Mouse (Mus musculus) forebrain, postnatal 0 days (tissue): ENCODE measurements at regions not wholly inside any gene's neighbourhood (a gene's known extent, or its start where the extent isn't known, plus 50 kb on each side); places are given as distances from the start of the nearest gene placed in this dataset.

Experiments used
- ATAC-seq: fragments of 200-750 bp; cut with Nextera tagmentation; 2 replicates; pipeline ENCODE4 v1.8.0; 2017; ENCODE audit warnings: mild to moderate bottlenecking, moderate library complexity
- DNase-seq: peaks from one replicate; pipeline ENCODE4 v3.0.0-alpha.2; 2015
- H3K27ac ChIP-seq: fragments of 300-500 bp; sonication (generic); 2 replicates; pipeline ENCODE4 v1.5.1; 2014; ENCODE audit warnings: low read depth, mild to moderate bottlenecking, antibody characterized with exemption, low read length, moderate library complexity, mixed read lengths
- H3K27me3 ChIP-seq: fragments of 300-500 bp; sonication (generic); 2 replicates; pipeline ENCODE4 v1.6.1; 2014; ENCODE audit warnings: mild to moderate bottlenecking, low read length, mixed read lengths; ENCODE audit not compliant: insufficient read depth
- H3K36me3 ChIP-seq: fragments of 300-500 bp; sonication (generic); 2 replicates; pipeline ENCODE4 v1.6.1; 2014; ENCODE audit warnings: mild to moderate bottlenecking, moderate library complexity; ENCODE audit not compliant: insufficient read depth
- H3K4me1 ChIP-seq: fragments of 300-500 bp; sonication (generic); 2 replicates; pipeline ENCODE4 v1.6.1; 2014; ENCODE audit warnings: antibody characterized with exemption; ENCODE audit not compliant: insufficient read depth
- H3K4me2 ChIP-seq: fragments of 300-500 bp; sonication (generic); 2 replicates; pipeline ENCODE4 v1.6.1; 2014; ENCODE audit warnings: low read depth, mild to moderate bottlenecking, moderate library complexity
- H3K4me3 ChIP-seq: fragments of 300-500 bp; sonication (generic); 2 replicates; pipeline ENCODE4 v1.5.1; 2014; ENCODE audit warnings: low read depth, low read length, mixed read lengths
- H3K9ac ChIP-seq: fragments of 300-500 bp; sonication (generic); 2 replicates; pipeline ENCODE4 v1.6.1; 2014; ENCODE audit warnings: mild to moderate bottlenecking
- H3K9me3 ChIP-seq: fragments of 300-500 bp; sonication (generic); 2 replicates; pipeline ENCODE4 v1.6.1; 2016; ENCODE audit warnings: low read length
- CTCF ChIP-seq: sonication (generic); IDR thresholded peaks from 2 replicates; pipeline ENCODE4 v1.5.1; 2016; ENCODE audit warnings: antibody characterized with exemption, control low read depth, low read depth
- WGBS: fragments of 180-500 bp; shearing (Covaris S2); extraction: QIAGEN DNeasy Blood & Tissue Kit; methylation state at CpG from one replicate; pipeline ENCODE4 v1.1.7; 2014; 5-methylcytosine and 5-hydroxymethylcytosine counted together

DNA sequence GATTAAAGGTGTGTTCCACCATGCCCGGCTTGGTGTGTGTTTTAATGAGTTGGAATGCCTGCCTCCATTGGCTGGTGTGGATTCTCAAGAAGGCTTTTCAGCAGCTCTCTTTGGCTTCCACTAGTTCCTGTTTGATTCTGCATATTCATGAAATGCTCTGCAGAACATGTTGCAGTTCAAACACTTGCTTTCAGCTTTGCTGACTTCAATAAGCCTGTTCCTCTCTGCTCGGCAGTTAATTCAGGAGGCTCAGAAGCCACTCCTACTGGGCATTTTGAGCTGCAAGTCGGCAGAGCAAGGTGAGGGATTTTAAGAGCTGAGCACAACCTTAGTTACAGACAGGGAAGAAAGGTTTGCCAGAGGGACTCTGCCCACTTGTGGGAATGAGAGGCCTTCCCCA is 153.1 kb upstream of the Ercc4 start:
- Histone ChIP-seq H3K4me2 (no peak overlapping the region), H3K4me3 (no peak overlapping the region), H3K36me3 (no peaks in the 10 kb centered on the region), H3K9me3 (no peaks in the 10 kb centered on the region), H3K4me1 (no peaks in the 10 kb centered on the region), H3K27me3 (no peaks in the 10 kb centered on the region), H3K27ac (peak overlapping the region; percentile 77), H3K9ac (no peak overlapping the region)
- TF ChIP-seq CTCF: no peak; the same call in 1 of the 2 replicates
- 34% methylated on average over 3 of the region's 3 CpGs for WGBS
- ATAC-seq (peak; percentile 50; the same call in 1 of the 2 replicates), DNase-seq (peak; percentile 49)

DNA sequence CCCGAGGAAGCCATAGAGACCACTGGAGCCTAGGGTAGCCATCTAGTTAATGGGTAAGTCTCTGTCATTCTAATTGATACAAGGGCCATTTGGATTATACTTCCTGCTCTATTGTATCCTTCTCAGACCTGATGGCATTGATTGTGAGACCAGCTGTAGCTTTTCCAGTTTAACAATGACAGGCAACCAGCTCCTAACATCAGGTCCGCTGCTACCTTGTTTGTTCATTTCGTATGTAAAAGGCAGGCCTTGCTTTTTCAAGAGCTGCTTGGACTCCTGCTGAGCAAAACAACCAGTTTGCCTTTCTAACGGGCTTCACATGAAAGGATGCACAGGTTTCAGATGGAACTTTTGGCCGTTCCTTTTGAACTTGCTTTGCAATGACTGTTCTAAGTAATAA is 148.6 kb upstream of the Ercc4 start:
- H3K27me3 ChIP-seq: no peaks in the 10 kb centered on the region
- H3K27ac ChIP-seq: no peak overlapping the region
- no peak for DNase-seq
- ATAC-seq: no peak
- no peak for TF ChIP-seq CTCF
- H3K4me1 ChIP-seq: no peaks in the 10 kb centered on the region
- no peaks in the 10 kb centered on the region for H3K36me3 ChIP-seq
- H3K4me3 ChIP-seq: no peak overlapping the region
- no peak overlapping the region for H3K9ac ChIP-seq
- 23% methylated on average over 5 of the region's 5 CpGs for WGBS
- H3K9me3 ChIP-seq: no peaks in the 10 kb centered on the region
- no peak overlapping the region for H3K4me2 ChIP-seq

DNA sequence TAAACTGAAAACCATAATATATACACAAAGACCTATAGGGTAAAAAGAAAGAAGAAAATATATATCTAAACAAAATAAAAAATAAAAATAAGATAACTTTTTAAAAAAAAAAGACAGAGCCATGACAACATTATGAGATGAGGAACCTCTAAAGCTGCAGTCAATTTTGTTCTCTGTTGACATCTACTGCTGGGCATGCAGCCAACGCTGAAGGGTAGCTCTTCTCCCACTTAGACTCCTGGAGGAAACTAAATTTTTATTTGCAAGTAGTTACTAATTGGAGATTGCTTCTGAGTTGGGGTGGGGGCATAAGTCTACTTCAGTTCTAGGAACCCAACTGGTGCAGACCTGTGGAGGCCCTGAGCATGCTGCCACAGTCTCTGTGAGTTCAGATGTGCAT is 126.8 kb upstream of the Ercc4 start:
- no peak for TF ChIP-seq CTCF
- ATAC-seq (no peak), DNase-seq (peak; percentile 4)
- Histone ChIP-seq H3K9me3 (no peaks in the 10 kb centered on the region), H3K27me3 (no peaks in the 10 kb centered on the region), H3K27ac (no peak overlapping the region), H3K36me3 (no peaks in the 10 kb centered on the region), H3K4me1 (no peaks in the 10 kb centered on the region), H3K9ac (no peak overlapping the region), H3K4me3 (no peak overlapping the region), H3K4me2 (no peak overlapping the region)
- WGBS: 85% methylated on average over 1 of the region's 1 CpGs

DNA sequence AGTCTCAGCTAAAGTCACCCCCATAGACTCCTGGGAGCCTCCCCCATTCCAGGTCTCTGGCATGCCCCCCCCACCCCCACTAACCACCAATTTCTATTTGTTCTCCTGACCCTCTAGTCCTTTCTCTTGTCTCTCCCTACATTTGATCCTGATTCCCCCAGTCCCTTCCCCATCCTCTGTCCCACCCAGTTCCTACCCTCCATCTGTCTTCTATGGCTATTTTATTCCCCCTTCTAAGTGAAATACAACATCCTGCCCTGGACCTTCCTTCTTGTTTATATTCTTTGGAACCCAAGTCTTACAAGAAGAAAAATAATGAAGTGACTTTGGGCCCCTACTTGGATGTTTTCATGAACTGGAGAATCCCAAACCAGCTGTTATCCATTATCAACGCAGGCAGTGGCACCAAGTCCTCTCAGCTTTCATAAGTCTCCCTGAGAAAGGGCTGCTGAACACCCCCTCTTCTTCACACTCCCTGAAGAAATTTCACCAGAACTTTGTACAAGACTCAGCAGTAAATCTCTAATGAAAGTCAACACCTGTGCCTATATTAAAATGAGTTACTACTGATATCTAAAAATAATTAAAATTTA is 108.1 kb upstream of the Ercc4 start:
- no peak overlapping the region for H3K4me2 ChIP-seq
- DNase-seq: no peak
- no peaks in the 10 kb centered on the region for H3K36me3 ChIP-seq
- H3K4me1 ChIP-seq: no peaks in the 10 kb centered on the region
- H3K27me3 ChIP-seq: no peaks in the 10 kb centered on the region
- ATAC-seq: no peak
- WGBS: 72% methylated on average over 1 of the region's 1 CpGs
- no peak overlapping the region for H3K4me3 ChIP-seq
- TF ChIP-seq CTCF: no peak
- no peaks in the 10 kb centered on the region for H3K9me3 ChIP-seq
- no peak overlapping the region for H3K9ac ChIP-seq
- no peak overlapping the region for H3K27ac ChIP-seq

DNA sequence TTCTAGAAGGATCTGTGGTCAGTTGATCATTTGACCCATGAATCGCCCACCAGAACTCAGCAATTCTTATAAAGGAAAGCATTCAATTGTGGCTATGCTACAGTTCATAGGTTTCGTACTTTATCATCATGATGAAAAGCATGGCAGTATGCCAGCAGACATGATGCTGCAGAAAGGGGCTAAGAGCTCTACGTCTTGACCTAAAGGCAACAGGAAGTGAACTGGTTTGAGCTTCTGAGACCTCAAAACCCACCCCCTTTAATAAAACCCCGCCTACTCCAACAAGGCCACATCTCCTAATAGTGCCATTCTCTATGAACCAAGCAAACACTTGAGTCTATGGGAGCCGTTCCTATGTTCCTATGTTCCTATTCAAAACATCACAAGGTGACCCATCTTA is 96.6 kb upstream of the Ercc4 start:
- ATAC-seq (no peak), DNase-seq (no peak)
- no peak overlapping the region for H3K27ac ChIP-seq
- no peaks in the 10 kb centered on the region for H3K27me3 ChIP-seq
- TF ChIP-seq CTCF: no peak
- no peak overlapping the region for H3K4me2 ChIP-seq
- no peaks in the 10 kb centered on the region for H3K9me3 ChIP-seq
- H3K36me3 ChIP-seq: no peaks in the 10 kb centered on the region
- H3K4me1 ChIP-seq: no peaks in the 10 kb centered on the region
- no peak overlapping the region for H3K9ac ChIP-seq
- no peak overlapping the region for H3K4me3 ChIP-seq
- WGBS: 89% methylated on average over 5 of the region's 5 CpGs

GRCm38 (mm10) chr16:13013891-13014644 is 95.4 kb upstream of the Ercc4 start:
- H3K27ac ChIP-seq: no peak overlapping the region
- DNase-seq: no peak
- ATAC-seq: no peak

GRCm38 (mm10) chr16:13022875-13023274 is 86.6 kb upstream of the Ercc4 start:
- Histone ChIP-seq H3K9ac (no peak overlapping the region), H3K4me2 (no peak overlapping the region), H3K4me1 (no peaks in the 10 kb centered on the region; the same call in 1 of the 2 replicates), H3K27ac (no peak overlapping the region), H3K4me3 (no peak overlapping the region), H3K9me3 (no peaks in the 10 kb centered on the region), H3K36me3 (no peaks in the 10 kb centered on the region), H3K27me3 (no peaks in the 10 kb centered on the region)
- DNase-seq (no peak), ATAC-seq (no peak)
- WGBS: 63% methylated on average over 4 of the region's 4 CpGs
- TF ChIP-seq CTCF: peak; percentile 51

More at GRCm38 (mm10) chr16:13013891-13014644, 95.4 kb upstream of the Ercc4 start:
- no peaks in the 10 kb centered on the region for H3K4me1 ChIP-seq
- H3K36me3 ChIP-seq: no peaks in the 10 kb centered on the region
- no peak overlapping the region for H3K4me2 ChIP-seq
- H3K27me3 ChIP-seq: no peaks in the 10 kb centered on the region
- WGBS: 41% methylated on average over 10 of the region's 10 CpGs
- H3K4me3 ChIP-seq: no peak overlapping the region
- no peak for TF ChIP-seq CTCF
- no peak overlapping the region for H3K9ac ChIP-seq
- no peaks in the 10 kb centered on the region for H3K9me3 ChIP-seq
